Mouse (Mus musculus) small intestine, adult 2 months (tissue): ENCODE measurements around the gene Cfap43.

Source experiments
- CTCF ChIP-seq: fragments of 200-500 bp; IDR thresholded peaks from 2 replicates; pipeline ENCODE4 v1.5.1; 2012; ENCODE audit warnings: low read depth, mild to moderate bottlenecking, control low read depth, inconsistent platforms, low read length, moderate library complexity, mixed read lengths; ENCODE audit not compliant: insufficient replicate concordance, insufficient read length; ENCODE audit errors: extremely low read depth
- POLR2A ChIP-seq: fragments of 200-500 bp; IDR thresholded peaks from 2 replicates; pipeline ENCODE4 v1.6.1; 2012; ENCODE audit warnings: low read depth, mild to moderate bottlenecking, control low read depth, inconsistent platforms, low read length, moderate library complexity

- TF ChIP-seq CTCF (no peak), POLR2A (no peak)
Observed at GRCm38 (mm10) chr19:47822143-47822796, 96.8 kb downstream of the Cfap43 start.
